Mouse (Mus musculus) left cerebral cortex, adult 2 months (tissue): Measurements from ENCODE around the gene Dynlrb1. TPM values are rescaled to one million over a fixed set of nuclear protein-coding genes. Genes with fewer than 3 reads are reported as not detected.
A peak's percentile ranks its signal among the peaks of the same experiment; 100 is the strongest.

Experiments used
- DNase-seq, 2 experiments: peaks; one replicate each; pipeline ENCODE4 v3.0.0; 2021 to 2022; ENCODE audit warnings: low spot score in 2 of 2, mixed read lengths in 1 of 2; ENCODE audit errors: extremely low spot score in 1 of 2
- H3K27ac ChIP-seq: fragments of 200-600 bp; 2 replicates; pipeline ENCODE4 v1.8.1; 2022
- H3K4me3 ChIP-seq: fragments of 200-600 bp; 2 replicates; pipeline ENCODE4 v1.8.1; 2022
- CTCF ChIP-seq: fragments of 200-600 bp; IDR thresholded peaks from 2 replicates; pipeline ENCODE4 v1.8.1; 2022; ENCODE audit warnings: antibody characterized with exemption, mild to moderate bottlenecking, moderate library complexity
- intact Hi-C: fragments of 180-260 bp; cut with DNase I; formaldehyde crosslinking; loops from one replicate; pipeline ENCODE4 v1.15.1; 2025
- total RNA-seq, 2 experiments: library from RNA; stranded (reverse); gene quantifications; 2 replicates each; pipeline ENCODE4 v1.2.3; 2021

Dynlrb1 gene
- total RNA-seq, 2 experiments from 2014 or later = 294 to 305 TPM

GRCm38 (mm10) chr2:155284647-155285046 lies 48.3 kb downstream of the Dynlrb1 start:
- Histone ChIP-seq H3K4me3 (no peak overlapping the region), H3K27ac (peak overlapping the region; percentile 49; the same call in 1 of the 2 replicates)
- TF ChIP-seq CTCF = no peak
- no peak for DNase-seq
- intact Hi-C loops = no loop called here

GRCm38 (mm10) chr2:155285744-155286143 lies 49.4 kb downstream of the Dynlrb1 start:
- H3K4me3 ChIP-seq = no peak overlapping the region

GRCm38 (mm10) chr2:155287456-155288250 lies 51.3 kb downstream of the Dynlrb1 start:
- intact Hi-C loops = no loop called here
- no peak for DNase-seq
- no peak overlapping the region for H3K27ac ChIP-seq
- H3K4me3 ChIP-seq = no peak overlapping the region
- TF ChIP-seq CTCF = no peak

More at GRCm38 (mm10) chr2:155285744-155286143, 49.4 kb downstream of the Dynlrb1 start:
- no peak for DNase-seq
- intact Hi-C loops = no loop called here
- H3K27ac ChIP-seq = no peak overlapping the region
- no peak for TF ChIP-seq CTCF

- H3K4me3 ChIP-seq = no peak overlapping the region
- intact Hi-C loops = no loop called here
- no peak for TF ChIP-seq CTCF
- no peak overlapping the region for H3K27ac ChIP-seq
- no peak for DNase-seq
Measured at GRCm38 (mm10) chr2:155290066-155290465, 53.7 kb downstream of the Dynlrb1 start.

- Histone ChIP-seq H3K4me3 (no peak overlapping the region), H3K27ac (no peak overlapping the region)
- no peak for TF ChIP-seq CTCF
- intact Hi-C loops = no loop called here
- DNase-seq = no peak
Measured at GRCm38 (mm10) chr2:155293382-155293781, 57.0 kb downstream of the Dynlrb1 start.

GRCm38 (mm10) chr2:155293946-155294345 lies 57.6 kb downstream of the Dynlrb1 start:
- intact Hi-C loops = no loop called here
- no peak for DNase-seq
- TF ChIP-seq CTCF = no peak; the same call in 1 of the 2 replicates
- H3K27ac ChIP-seq = no peak overlapping the region
- H3K4me3 ChIP-seq = no peak overlapping the region

- intact Hi-C loops = no loop called here
- DNase-seq = no peak
- H3K27ac ChIP-seq = no peak overlapping the region
- H3K4me3 ChIP-seq = no peak overlapping the region
- no peak for TF ChIP-seq CTCF
Measured at GRCm38 (mm10) chr2:155295453-155295852, 59.1 kb downstream of the Dynlrb1 start.

- DNase-seq = no peak
- H3K4me3 ChIP-seq = no peak overlapping the region
- no peak for TF ChIP-seq CTCF
- intact Hi-C loops = no loop called here
- peak overlapping the region; percentile 2; the same call in 1 of the 2 replicates for H3K27ac ChIP-seq
Measured at GRCm38 (mm10) chr2:155299563-155299962, 63.2 kb downstream of the Dynlrb1 start.

Other genes with a start within 250 kb of the Dynlrb1 start
- gene Gm14226, start 218.3 kb upstream of the Dynlrb1 start, total RNA-seq = under 1 TPM; 0.09 to 0.35 TPM
- gene Ahcy, start 162.0 kb upstream of the Dynlrb1 start, total RNA-seq = 10 to 100 TPM; 13.8 to 14.4 TPM
- 10 to 100 TPM; 50.8 to 53.9 TPM for gene Itch, start 103.0 kb upstream of the Dynlrb1 start, total RNA-seq
- gene Map1lc3a, start 39.8 kb downstream of the Dynlrb1 start, total RNA-seq = 100 to 1,000 TPM; 313 to 317 TPM
- gene Pigu, start 120.9 kb downstream of the Dynlrb1 start, total RNA-seq = 10 to 100 TPM; 27.2 to 28.4 TPM
- gene Trp53inp2, start 144.5 kb downstream of the Dynlrb1 start, total RNA-seq = 100 to 1,000 TPM; 135 to 147 TPM
- 10 to 100 TPM; 63.2 to 68.7 TPM for gene Ncoa6, start 237.4 kb downstream of the Dynlrb1 start, total RNA-seq